Mouse (Mus musculus) hindbrain, embryonic 11.5 days (tissue): ENCODE measurements around the gene Nit1. TPM values are rescaled to one million over a fixed set of nuclear protein-coding genes. Genes with fewer than 3 reads are reported as not detected.
"Not testable (repeated sequence)": the region's sequence is repeated elsewhere in the genome, so short reads cannot be mapped to it uniquely, and the experiment has no call there.

Experiments used
- ATAC-seq: fragments of 200-750 bp; cut with Nextera tagmentation; 2 replicates; pipeline ENCODE4 v1.8.0; 2017; ENCODE audit warnings: mild to moderate bottlenecking, moderate TSS enrichment, moderate library complexity; ENCODE audit not compliant: low FRiP score
- DNase-seq: peaks from one replicate; pipeline ENCODE4 v3.0.0-alpha.2; 2015; ENCODE audit warnings: low spot score
- H3K27ac ChIP-seq: fragments of 300-500 bp; sonication (generic); 2 replicates; pipeline ENCODE4 v1.5.1; 2014; ENCODE audit warnings: mild to moderate bottlenecking, low read depth, low read length
- H3K27me3 ChIP-seq: fragments of 300-500 bp; sonication (generic); 2 replicates; pipeline ENCODE4 v1.6.1; 2014; ENCODE audit warnings: mild to moderate bottlenecking, low read length, moderate library complexity, mixed read lengths; ENCODE audit not compliant: control insufficient read depth, insufficient read depth
- H3K36me3 ChIP-seq: fragments of 300-500 bp; sonication (generic); 2 replicates; pipeline ENCODE4 v1.6.1; 2014; ENCODE audit warnings: mild to moderate bottlenecking, low read length, moderate library complexity, mixed read lengths; ENCODE audit not compliant: control insufficient read depth, insufficient read depth
- H3K4me1 ChIP-seq: fragments of 300-500 bp; sonication (generic); replicated peaks from 2 replicates; pipeline ENCODE4 v1.6.1; 2014; ENCODE audit warnings: low read length, mixed read lengths; ENCODE audit not compliant: control insufficient read depth, insufficient read depth
- H3K4me2 ChIP-seq: fragments of 300-500 bp; sonication (generic); replicated peaks from 2 replicates; pipeline ENCODE4 v1.6.1; 2014; ENCODE audit warnings: mild to moderate bottlenecking, low read depth, low read length
- H3K4me3 ChIP-seq: fragments of 300-500 bp; sonication (generic); 2 replicates; pipeline ENCODE4 v1.5.1; 2014; ENCODE audit warnings: low read depth, low read length
- H3K9ac ChIP-seq: fragments of 300-500 bp; sonication (generic); 2 replicates; pipeline ENCODE4 v1.6.1; 2014; ENCODE audit warnings: low read depth, low read length
- H3K9me3 ChIP-seq: fragments of 300-500 bp; sonication (generic); 2 replicates; pipeline ENCODE4 v1.6.1; 2016; ENCODE audit warnings: low read length; ENCODE audit not compliant: control insufficient read depth
- WGBS: fragments of 180-500 bp; shearing (Covaris S2); extraction: QIAGEN DNeasy Blood & Tissue Kit; methylation state at CpG from one replicate; pipeline ENCODE4 v1.1.7; 2014; 5-methylcytosine and 5-hydroxymethylcytosine counted together
- polyA plus RNA-seq: library from polyadenylated mRNA; unstranded; fragments of >200 nt; fragmentation: Nextera tagmentation; extraction: Ambion mirVana; gene quantifications from 2 replicates; pipeline ENCODE4 v1.2.1, GENCODE M21; 2014

The Nit1 gene
- polyA plus RNA-seq, 1 experiment from 2014 or later, result 30.7 TPM

- Histone ChIP-seq H3K27me3 (no peaks in the 10 kb centered on the region), H3K4me1 (no peaks in the 10 kb centered on the region; the same call in 1 of the 2 replicates), H3K9me3 (no peaks in the 10 kb centered on the region), H3K27ac (no peak overlapping the region), H3K9ac (no peak overlapping the region), H3K4me2 (no peak overlapping the region), H3K36me3 (no peaks in the 10 kb centered on the region), H3K4me3 (no peak overlapping the region)
- DNase-seq (peak; percentile 13), ATAC-seq (no peak)
- WGBS, result 92% methylated on average over 8 of the region's 9 CpGs
Measured at GRCm38 (mm10) chr1:171343922-171344677, 1.3 kb downstream of the Nit1 start.

- DNase-seq (no peak), ATAC-seq (no peak)
- 93% methylated on average over 16 of the region's 16 CpGs for WGBS
- Histone ChIP-seq H3K9me3 (no peaks in the 10 kb centered on the region), H3K4me1 (no peaks in the 10 kb centered on the region; the same call in 1 of the 2 replicates), H3K9ac (no peak overlapping the region), H3K27me3 (no peaks in the 10 kb centered on the region), H3K27ac (no peak overlapping the region), H3K4me3 (no peak overlapping the region), H3K4me2 (no peak overlapping the region), H3K36me3 (0 out of 2 replicates have a peak, but pooled peaks cover 3% of the 10 kb centered on the region)
Measured at GRCm38 (mm10) chr1:171342262-171343207, 2.9 kb downstream of the Nit1 start.

GRCm38 (mm10) chr1:171330216-171330560 lies 15.3 kb downstream of the Nit1 start:
- Histone ChIP-seq H3K36me3 (no peaks in the 10 kb centered on the region), H3K9me3 (no peaks in the 10 kb centered on the region), H3K27ac (peak overlapping the region; percentile 94), H3K4me3 (peak overlapping the region; percentile 76), H3K4me2 (peak overlapping the region; percentile 54), H3K4me1 (no peaks in the 10 kb centered on the region), H3K9ac (peak overlapping the region; percentile 82), H3K27me3 (no peaks in the 10 kb centered on the region)
- 2% methylated on average over 4 of the region's 4 CpGs for WGBS
- no peak for DNase-seq
- no peak for ATAC-seq

- DNase-seq, result peak; percentile 91
- ATAC-seq, result peak; percentile 92
- under 1% methylated on average over 40 of the region's 61 CpGs for WGBS
- Histone ChIP-seq H3K4me2 (peak overlapping the region; percentile 54), H3K27ac (peak overlapping the region; percentile 94), H3K9me3 (no peaks in the 10 kb centered on the region), H3K27me3 (no peaks in the 10 kb centered on the region), H3K9ac (peak overlapping the region; percentile 82), H3K36me3 (no peaks in the 10 kb centered on the region), H3K4me1 (no peaks in the 10 kb centered on the region), H3K4me3 (peak overlapping the region; percentile 76)
Measured at GRCm38 (mm10) chr1:171329433-171330215, 15.8 kb downstream of the Nit1 start.

- Histone ChIP-seq H3K27me3 (no peaks in the 10 kb centered on the region), H3K9me3 (no peaks in the 10 kb centered on the region), H3K36me3 (no peaks in the 10 kb centered on the region), H3K9ac (peak within 1 kb of the TSS; percentile 82), H3K27ac (peak within 1 kb of the TSS; percentile 94), H3K4me3 (peak within 1 kb of the TSS; percentile 76), H3K4me1 (no peaks in the 10 kb centered on the region), H3K4me2 (peak within 1 kb of the TSS; percentile 79)
- under 1% methylated on average over 47 of the region's 48 CpGs for WGBS
- DNase-seq, result peak; percentile 90
- peak; percentile 94 for ATAC-seq
Measured at GRCm38 (mm10) chr1:171328839-171329432, 16.5 kb downstream of the Nit1 start, which contains the start of gene Dedd. Gene Dedd (plus strand): TSS chr1:171329145.

GRCm38 (mm10) chr1:171328244-171328643 lies 17.2 kb downstream of the Nit1 start:
- no peaks in the 10 kb centered on the region for H3K4me1 ChIP-seq
- H3K4me2 ChIP-seq, result peak overlapping the region; percentile 79
- no peaks in the 10 kb centered on the region for H3K36me3 ChIP-seq
- DNase-seq, result peak; percentile 48
- WGBS, result 42% methylated on average over 9 of the region's 9 CpGs
- H3K27ac ChIP-seq, result peak overlapping the region; percentile 94
- H3K4me3 ChIP-seq, result peak overlapping the region; percentile 76
- no peaks in the 10 kb centered on the region for H3K9me3 ChIP-seq
- ATAC-seq, result no peak
- peak overlapping the region; percentile 82 for H3K9ac ChIP-seq
- no peaks in the 10 kb centered on the region for H3K27me3 ChIP-seq

- not testable (repeated sequence) for H3K36me3 ChIP-seq, H3K4me1 ChIP-seq, H3K27me3 ChIP-seq, H3K4me2 ChIP-seq, ATAC-seq, DNase-seq, H3K9ac ChIP-seq, H3K4me3 ChIP-seq, H3K9me3 ChIP-seq, H3K27ac ChIP-seq
- WGBS, result 89% methylated on average over 4 of the region's 4 CpGs
Measured at GRCm38 (mm10) chr1:171326588-171326987, 18.9 kb downstream of the Nit1 start.

GRCm38 (mm10) chr1:171325571-171325970 lies 19.9 kb downstream of the Nit1 start:
- no peaks in the 10 kb centered on the region for H3K9me3 ChIP-seq
- ATAC-seq, result no peak
- 80% methylated on average over 2 of the region's 2 CpGs for WGBS

More at GRCm38 (mm10) chr1:171325571-171325970, 19.9 kb downstream of the Nit1 start:
- no peak overlapping the region for H3K4me3 ChIP-seq
- H3K4me2 ChIP-seq, result no peak overlapping the region
- no peak for DNase-seq
- H3K36me3 ChIP-seq, result no peaks in the 10 kb centered on the region
- H3K27me3 ChIP-seq, result no peaks in the 10 kb centered on the region
- no peak overlapping the region for H3K27ac ChIP-seq
- no peak overlapping the region for H3K9ac ChIP-seq
- H3K4me1 ChIP-seq, result no peaks in the 10 kb centered on the region
